Comparison of ENCODE assay signal across 20 mouse cellular contexts in genomic region chr15:31392135-31392534, GRCm38 (mm10). TPM values are rescaled to one million over a fixed set of nuclear protein-coding genes. Genes with fewer than 3 reads are reported as not detected.
DNase-seq lines count a peak whose midpoint lies in the region; ATAC-seq and TF ChIP-seq lines count a peak whose summit lies in the region.
"Had no signal": no experiment of that assay in that cellular context is flagged by ENCODE, and none has a peak within 500 bp of the region (broad histone marks: within the 10 kb centered on the region; RNA-seq: fewer than 3 reads in every experiment).

No protein-coding gene starts in this region.

- no peak overlapping the region for H3K4me2 ChIP-seq in heart, embryonic 15.5 days
- H3K4me2 ChIP-seq in intestine, embryonic 15.5 days (replicated peaks) = no peak overlapping the region
- H3K4me2 ChIP-seq: embryonic facial prominence, embryonic 12.5 days; forebrain, embryonic 12.5 days; heart, embryonic 12.5 days; hindbrain, embryonic 12.5 days had no signal

- POLR2A ChIA-PET in Patski (lab: Charles Lee) = no interaction called here

- H3K36me3 ChIP-seq in heart, embryonic 15.5 days = no peaks in the 10 kb centered on the region
- no peaks in the 10 kb centered on the region for H3K36me3 ChIP-seq in intestine, embryonic 15.5 days
- H3K36me3 ChIP-seq: embryonic facial prominence, embryonic 12.5 days; forebrain, embryonic 12.5 days; heart, embryonic 12.5 days; hindbrain, embryonic 12.5 days had no signal

- no peaks in the 10 kb centered on the region for H3K27me3 ChIP-seq in heart, embryonic 15.5 days
- H3K27me3 ChIP-seq in Patski = no peaks in the 10 kb centered on the region
- H3K27me3 ChIP-seq in intestine, embryonic 15.5 days (replicated peaks) = no peaks in the 10 kb centered on the region
- H3K27me3 ChIP-seq: embryonic facial prominence, embryonic 12.5 days; forebrain, embryonic 12.5 days; heart, embryonic 12.5 days; hindbrain, embryonic 12.5 days had no signal

- no peak overlapping the region for H3K4me3 ChIP-seq in heart, embryonic 15.5 days
- no peak overlapping the region for H3K4me3 ChIP-seq in intestine, embryonic 15.5 days (replicated peaks)
- H3K4me3 ChIP-seq: embryonic facial prominence, embryonic 12.5 days; forebrain, embryonic 12.5 days; heart, embryonic 12.5 days; hindbrain, embryonic 12.5 days had no signal

- H3K9ac ChIP-seq in heart, embryonic 15.5 days = no peak overlapping the region
- H3K9ac ChIP-seq in intestine, embryonic 15.5 days = no peak overlapping the region
- H3K9ac ChIP-seq: embryonic facial prominence, embryonic 12.5 days; forebrain, embryonic 12.5 days; heart, embryonic 12.5 days; hindbrain, embryonic 12.5 days had no signal

- WGBS in heart, embryonic 15.5 days = 59% methylated on average over 4 of the region's 4 CpGs
- WGBS in intestine, embryonic 15.5 days = 89% methylated on average over 4 of the region's 4 CpGs

- peak overlapping the region; percentile 28; the same call in 1 of the 2 replicates for H3K27ac ChIP-seq in heart, embryonic 15.5 days
- no peak overlapping the region for H3K27ac ChIP-seq in intestine, embryonic 15.5 days
- H3K27ac ChIP-seq: embryonic facial prominence, embryonic 12.5 days; forebrain, embryonic 12.5 days; hindbrain, embryonic 12.5 days had no signal

- DNase-seq in heart, adult 11 months = no peak
- DNase-seq in heart, postnatal 4 days = peak; percentile 32
- no peak for DNase-seq in heart, adult 9 months (ENCODE audit: low spot score in 2 of 2)
- DNase-seq in 3134 (ENCODE audit: extremely low read depth, insufficient read length, low spot score) (peak; percentile 32), Patski (ENCODE audit: low read depth, low spot score) (no peak)
- DNase-seq: adrenal gland, postnatal 14 days; cerebellum, adult 11-12 months; cerebellum, adult 9-10 months; cerebellum, postnatal 25 days; gastrocnemius, postnatal 25 days; kidney, adult 11 months had no signal

- CTCF ChIA-PET in Patski (lab: Charles Lee) = no interaction called here

- no peak for TF ChIP-seq CTCF in Patski (IDR thresholded peaks at IDR 0.05)

- no peaks in the 10 kb centered on the region for H3K9me3 ChIP-seq in heart, embryonic 15.5 days (replicated peaks)
- no peaks in the 10 kb centered on the region for H3K9me3 ChIP-seq in intestine, embryonic 15.5 days
- H3K9me3 ChIP-seq: embryonic facial prominence, embryonic 12.5 days had no signal

- in situ Hi-C loops in Patski (cut with MboI; ENCODE audit: low pct_unique_long_range_greater_than_20kb) = no loop called here

- H3K4me1 ChIP-seq in heart, embryonic 15.5 days (replicated peaks) = peaks cover 22% of the 10 kb centered on the region
- no peaks in the 10 kb centered on the region for H3K4me1 ChIP-seq in intestine, embryonic 15.5 days (replicated peaks)
- H3K4me1 ChIP-seq: embryonic facial prominence, embryonic 12.5 days; forebrain, embryonic 12.5 days; hindbrain, embryonic 12.5 days had no signal

- ATAC-seq in heart, embryonic 15.5 days (replicated peaks; ENCODE audit: insufficient number of reproducible peaks, insufficient read depth, low FRiP score, low read depth) = no peak
- peak; percentile 52 for ATAC-seq in Patski
- ATAC-seq in intestine, embryonic 15.5 days = no peak
- ATAC-seq: forebrain, embryonic 16.5 days; hindbrain, embryonic 16.5 days; inflammation-experienced regulatory T-cells, adult 6 months had no signal

RNA-seq across cellular contexts. Expression of gene Ankrd33b, which starts 24.6 kb away (rescaled TPM):
- 3.5 and 4.3 TPM in 2 replicates for polyA plus RNA-seq in heart, embryonic 15.5 days (2015; fragmentation: Nextera tagmentation; extraction: Ambion mirVana)
- total RNA-seq in heart, postnatal 4 days (2021) = 10 to 100 TPM; 12.8 to 13.4 TPM
- 9.3 TPM for polyA plus RNA-seq in Patski (2021)
- 0.34 and 0.43 TPM in 2 replicates for polyA plus RNA-seq in intestine, embryonic 15.5 days (2015; fragmentation: Nextera tagmentation; extraction: Ambion mirVana)
- polyA plus RNA-seq: inflammation-experienced regulatory T-cells, adult 6 months had no signal

Comparison
In these comparisons a context has a peak if more than half of its experiments do, and no peak if none do; other contexts are left out.
1. DNase-seq: peak in heart, postnatal 4 days (single experiment) and 3134 (single experiment); none in heart, adult 11 months (single experiment), heart, adult 9 months (0 of 2) and Patski (single experiment).